Mouse (Mus musculus): ENCODE measurements at regions not wholly inside any gene's neighbourhood (a gene's known extent, or its start where the extent isn't known, plus 50 kb on each side); places are given as distances from the start of the nearest gene placed in this dataset.

- no peaks in the 10 kb centered on the region for H3K9me3 ChIP-seq (replicated peaks; ENCODE audit: insufficient read depth, low read length)
- DNase-seq (ENCODE audit: low read depth, low spot score): no peak
- H3K4me3 ChIP-seq (ENCODE audit: control insufficient read depth in 1 of 2, insufficient read depth in 1 of 2, low read depth in 2 of 2, low read length in 2 of 2): no peak overlapping the region
- H3K4me1 ChIP-seq (ENCODE audit: control insufficient read depth in 1 of 2, insufficient read depth in 2 of 2, low read length in 2 of 2): no peaks in the 10 kb centered on the region
- no peak for TF ChIP-seq NELFE (IDR thresholded peaks at IDR 0.05; ENCODE audit: low read depth, low read length)
- no peak for TF ChIP-seq MAZ (IDR thresholded peaks at IDR 0.05; ENCODE audit: low read depth, low read length)
- no peaks in the 10 kb centered on the region for H3K79me2 ChIP-seq (ENCODE audit: control insufficient read depth, insufficient read depth, low read length, poor library complexity)
- no peak overlapping the region for H3K9ac ChIP-seq (ENCODE audit: control insufficient read depth, low read depth, low read length, poor library complexity, severe bottlenecking)
- no peaks in the 10 kb centered on the region for H3K27me3 ChIP-seq (ENCODE audit: control insufficient read depth in 1 of 2, insufficient read depth in 2 of 2, low read length in 2 of 2)
- H3K27ac ChIP-seq (ENCODE audit: control insufficient read depth, low read depth, low read length): no peak overlapping the region
- H3K36me3 ChIP-seq (ENCODE audit: control insufficient read depth in 1 of 2, insufficient read depth in 2 of 2, low read length in 2 of 2): no peaks in the 10 kb centered on the region
Measured at GRCm38 (mm10) chr5:118815783-118816182, 255.3 kb downstream of the Med13l start.

GRCm38 (mm10) chr5:118818294-118818693 is 257.8 kb downstream of the Med13l start:
- no peaks in the 10 kb centered on the region for H3K79me2 ChIP-seq (ENCODE audit: control insufficient read depth, insufficient read depth, low read length, poor library complexity)
- no peaks in the 10 kb centered on the region for H3K9me3 ChIP-seq (replicated peaks; ENCODE audit: insufficient read depth, low read length)
- no peak overlapping the region for H3K4me3 ChIP-seq (ENCODE audit: control insufficient read depth in 1 of 2, insufficient read depth in 1 of 2, low read depth in 2 of 2, low read length in 2 of 2)
- no peaks in the 10 kb centered on the region for H3K36me3 ChIP-seq (ENCODE audit: control insufficient read depth in 1 of 2, insufficient read depth in 2 of 2, low read length in 2 of 2)
- H3K27ac ChIP-seq (ENCODE audit: control insufficient read depth, low read depth, low read length): no peak overlapping the region
- no peaks in the 10 kb centered on the region for H3K27me3 ChIP-seq (ENCODE audit: control insufficient read depth in 1 of 2, insufficient read depth in 2 of 2, low read length in 2 of 2)
- H3K4me1 ChIP-seq (ENCODE audit: control insufficient read depth in 1 of 2, insufficient read depth in 2 of 2, low read length in 2 of 2): no peaks in the 10 kb centered on the region
- H3K9ac ChIP-seq (ENCODE audit: control insufficient read depth, low read depth, low read length, poor library complexity, severe bottlenecking): no peak overlapping the region
- TF ChIP-seq UBTF (IDR thresholded peaks at IDR 0.05; ENCODE audit: borderline replicate concordance, insufficient read depth, low read depth, low read length): no peak
- TF ChIP-seq BHLHE40 (IDR thresholded peaks at IDR 0.05; ENCODE audit: borderline replicate concordance, low read depth, low read length): no peak
- TF ChIP-seq POLR2AphosphoS5 (IDR thresholded peaks at IDR 0.05; ENCODE audit: borderline replicate concordance, low read depth, low read length): no peak
- TF ChIP-seq ELF1 (IDR thresholded peaks at IDR 0.05; ENCODE audit: low read depth, low read length): no peak
- TF ChIP-seq TBP (IDR thresholded peaks at IDR 0.05; ENCODE audit: low read depth, low read length): no peak
- no peak for TF ChIP-seq KAT2A (conservative IDR thresholded peaks at IDR 0.05; ENCODE audit: low read depth, low read length)
- no peak for TF ChIP-seq POLR2A (IDR thresholded peaks at IDR 0.05; ENCODE audit: control insufficient read depth in 1 of 2, insufficient read depth in 1 of 2, low read depth in 1 of 2, low read length in 2 of 2, poor library complexity in 1 of 2)
- no peak for TF ChIP-seq TAL1 (IDR thresholded peaks at IDR 0.05; ENCODE audit: low read length)
- no peak for TF ChIP-seq ZC3H11A (IDR thresholded peaks at IDR 0.05; ENCODE audit: low read depth, low read length)
- no peak for TF ChIP-seq GABPA (IDR thresholded peaks at IDR 0.05; ENCODE audit: low read depth, low read length)
- no peak for TF ChIP-seq CHD2 (IDR thresholded peaks at IDR 0.05; ENCODE audit: low read length)
- DNase-seq (ENCODE audit: low read depth, low spot score): no peak

- H3K9ac ChIP-seq (ENCODE audit: control insufficient read depth, low read depth, low read length, poor library complexity, severe bottlenecking): no peak overlapping the region
- H3K36me3 ChIP-seq (ENCODE audit: control insufficient read depth in 1 of 2, insufficient read depth in 2 of 2, low read length in 2 of 2): no peaks in the 10 kb centered on the region
- H3K27me3 ChIP-seq (ENCODE audit: control insufficient read depth in 1 of 2, insufficient read depth in 2 of 2, low read length in 2 of 2): no peaks in the 10 kb centered on the region
- H3K4me3 ChIP-seq (ENCODE audit: control insufficient read depth in 1 of 2, insufficient read depth in 1 of 2, low read depth in 2 of 2, low read length in 2 of 2): no peak overlapping the region
- no peak for DNase-seq (ENCODE audit: low read depth, low spot score)
- no peaks in the 10 kb centered on the region for H3K79me2 ChIP-seq (ENCODE audit: control insufficient read depth, insufficient read depth, low read length, poor library complexity)
- H3K4me1 ChIP-seq (ENCODE audit: control insufficient read depth in 1 of 2, insufficient read depth in 2 of 2, low read length in 2 of 2): no peaks in the 10 kb centered on the region
- no peak overlapping the region for H3K27ac ChIP-seq (ENCODE audit: control insufficient read depth, low read depth, low read length)
- no peak for TF ChIP-seq MAFK (IDR thresholded peaks at IDR 0.05; ENCODE audit: borderline replicate concordance, low read depth, low read length)
- no peak for TF ChIP-seq SIN3A (IDR thresholded peaks at IDR 0.05; ENCODE audit: low read length)
- no peak for TF ChIP-seq MAX (IDR thresholded peaks at IDR 0.05; ENCODE audit: low read length)
- TF ChIP-seq ELF1 (IDR thresholded peaks at IDR 0.05; ENCODE audit: low read depth, low read length): no peak
- no peak for TF ChIP-seq GATA1 (IDR thresholded peaks at IDR 0.05; ENCODE audit: low read depth, low read length)
- TF ChIP-seq NRF1 (IDR thresholded peaks at IDR 0.05; ENCODE audit: insufficient read depth, low read depth, low read length, poor library complexity, severe bottlenecking): no peak
- TF ChIP-seq E2F4 (IDR thresholded peaks at IDR 0.05; ENCODE audit: borderline replicate concordance, low read depth, low read length): no peak
- TF ChIP-seq USF1 (IDR thresholded peaks at IDR 0.05; ENCODE audit: low read depth, low read length): no peak
- no peak for TF ChIP-seq KAT2A (conservative IDR thresholded peaks at IDR 0.05; ENCODE audit: low read depth, low read length)
- no peak for TF ChIP-seq TAL1 (IDR thresholded peaks at IDR 0.05; ENCODE audit: low read length)
- no peak for TF ChIP-seq ZC3H11A (IDR thresholded peaks at IDR 0.05; ENCODE audit: low read depth, low read length)
- TF ChIP-seq POLR2AphosphoS5 (IDR thresholded peaks at IDR 0.05; ENCODE audit: borderline replicate concordance, low read depth, low read length): no peak
- TF ChIP-seq CHD2 (IDR thresholded peaks at IDR 0.05; ENCODE audit: low read length): no peak
- no peak for TF ChIP-seq POLR2AphosphoS2 (IDR thresholded peaks at IDR 0.05; ENCODE audit: low read length)
- no peak for TF ChIP-seq CTCF (IDR thresholded peaks at IDR 0.05 in 2 of 3, conservative IDR thresholded peaks at IDR 0.05 in 1 of 3; ENCODE audit: control insufficient read depth in 1 of 3, insufficient read depth in 1 of 3, low read depth in 2 of 3, low read length in 3 of 3, poor library complexity in 1 of 3, severe bottlenecking in 1 of 3)
- no peak for TF ChIP-seq USF2 (IDR thresholded peaks at IDR 0.05; ENCODE audit: borderline replicate concordance in 1 of 2, insufficient read depth in 1 of 2, low read depth in 1 of 2, low read length in 2 of 2)
- no peak for TF ChIP-seq ZKSCAN1 (IDR thresholded peaks at IDR 0.05; ENCODE audit: low read depth, low read length)
- no peak for TF ChIP-seq MYC (IDR thresholded peaks at IDR 0.05; ENCODE audit: low read depth, low read length)
- TF ChIP-seq ZNF384 (IDR thresholded peaks at IDR 0.05; ENCODE audit: low read depth, low read length): no peak
- H3K9me3 ChIP-seq (replicated peaks; ENCODE audit: insufficient read depth, low read length): no peaks in the 10 kb centered on the region
Measured at GRCm38 (mm10) chr5:118824791-118825190, 264.3 kb downstream of the Med13l start.
